Mouse (Mus musculus) MEL (cell line): ENCODE measurements around the gene Srp14. TPM values are rescaled to one million over a fixed set of nuclear protein-coding genes. Genes with fewer than 3 reads are reported as not detected.

Experiments used
- DNase-seq: peaks from one replicate; pipeline ENCODE4 v3.0.0; 2011; ENCODE audit warnings: low read depth, low spot score
- H3K27ac ChIP-seq: 2 replicates; pipeline ENCODE4 v1.5.1; 2012; ENCODE audit warnings: low read depth, mild to moderate bottlenecking, control low read depth, low read length, moderate library complexity; ENCODE audit not compliant: control insufficient read depth
- H3K27me3 ChIP-seq, 2 experiments: fragments of 150-350 bp in 1 of 2; sonication (generic) in 1 of 2; 2 replicates each; pipeline ENCODE4 v1.6.1; 2012; ENCODE audit warnings: low read length in 2 of 2, mild to moderate bottlenecking in 2 of 2, improper control_type of control experiment in 1 of 2, moderate library complexity in 1 of 2; ENCODE audit not compliant: insufficient read depth in 2 of 2, control insufficient read depth in 1 of 2
- H3K36me3 ChIP-seq, 2 experiments: 2 replicates each; pipeline ENCODE4 v1.6.1; 2012 to 2014; ENCODE audit warnings: low read length in 2 of 2, improper control_type of control experiment in 1 of 2, inconsistent platforms in 1 of 2, mild to moderate bottlenecking in 1 of 2; ENCODE audit not compliant: insufficient read depth in 2 of 2, control insufficient read depth in 1 of 2
- H3K4me1 ChIP-seq, 2 experiments: fragments of 150-350 bp in 1 of 2; sonication (generic) in 1 of 2; 2 replicates each; pipeline ENCODE4 v1.6.1; 2012; ENCODE audit warnings: low read length in 2 of 2, improper control_type of control experiment in 1 of 2, mild to moderate bottlenecking in 1 of 2; ENCODE audit not compliant: insufficient read depth in 2 of 2, control insufficient read depth in 1 of 2
- H3K4me3 ChIP-seq, 2 experiments: fragments of 150-350 bp in 1 of 2; sonication (generic) in 1 of 2; 2 replicates each; pipeline ENCODE4 v1.5.1; 2012; ENCODE audit warnings: low read depth in 2 of 2, low read length in 2 of 2, mild to moderate bottlenecking in 2 of 2, moderate library complexity in 2 of 2, control low read depth in 1 of 2, improper control_type of control experiment in 1 of 2; ENCODE audit not compliant: control insufficient read depth in 1 of 2, insufficient read depth in 1 of 2
- H3K79me2 ChIP-seq: 2 replicates; pipeline ENCODE4 v1.6.1; 2012; ENCODE audit warnings: mild to moderate bottlenecking, low read length, moderate library complexity; ENCODE audit not compliant: control insufficient read depth, poor library complexity, insufficient read depth
- H3K9ac ChIP-seq: 2 replicates; pipeline ENCODE4 v1.6.1; 2012; ENCODE audit warnings: low read depth, mild to moderate bottlenecking, control low read depth, low read length, moderate library complexity; ENCODE audit not compliant: control insufficient read depth, poor library complexity, severe bottlenecking
- H3K9me3 ChIP-seq: fragments of 150-350 bp; sonication (generic); replicated peaks from 2 replicates; pipeline ENCODE4 v1.6.1; 2012; ENCODE audit warnings: mild to moderate bottlenecking, low read length, improper control_type of control experiment, moderate library complexity; ENCODE audit not compliant: insufficient read depth
- BHLHE40 ChIP-seq: IDR thresholded peaks from 2 replicates; pipeline ENCODE4 v1.6.1; 2012; ENCODE audit warnings: low read depth, mild to moderate bottlenecking, inconsistent platforms, low read length, improper control_type of control experiment, borderline replicate concordance
- CHD1 ChIP-seq: IDR thresholded peaks from 2 replicates; pipeline ENCODE4 v1.6.1; 2012; ENCODE audit warnings: low read depth, mild to moderate bottlenecking, inconsistent platforms, low read length, improper control_type of control experiment
- CHD2 ChIP-seq: IDR thresholded peaks from 2 replicates; pipeline ENCODE4 v1.6.1; 2011; ENCODE audit warnings: low read length, improper control_type of control experiment
- CTCF ChIP-seq, 3 experiments: IDR thresholded peaks in 2 of 3; conservative IDR thresholded peaks in 1 of 3; 2 replicates each; pipeline ENCODE4 v1.5.1; 2011 to 2012; ENCODE audit warnings: low read length in 3 of 3, low read depth in 2 of 3, mild to moderate bottlenecking in 2 of 3, improper control_type of control experiment in 1 of 3, inconsistent platforms in 1 of 3, mixed read lengths in 1 of 3, moderate library complexity in 1 of 3; ENCODE audit not compliant: control insufficient read depth in 1 of 3, insufficient read depth in 1 of 3, poor library complexity in 1 of 3, severe bottlenecking in 1 of 3
- ELF1 ChIP-seq: IDR thresholded peaks from 2 replicates; pipeline ENCODE4 v1.6.1; 2014; ENCODE audit warnings: low read depth, mild to moderate bottlenecking, inconsistent platforms, low read length, improper control_type of control experiment, moderate library complexity
- EP300 ChIP-seq, 2 experiments: IDR thresholded peaks; 2 replicates each; pipeline ENCODE4 v1.6.1; 2011; ENCODE audit warnings: improper control_type of control experiment in 2 of 2, low read length in 2 of 2, low read depth in 1 of 2, mild to moderate bottlenecking in 1 of 2
- ETS1 ChIP-seq: IDR thresholded peaks from 2 replicates; pipeline ENCODE4 v1.6.1; 2012; ENCODE audit warnings: low read depth, mild to moderate bottlenecking, inconsistent platforms, low read length, improper control_type of control experiment, moderate library complexity
- GABPA ChIP-seq: IDR thresholded peaks from 2 replicates; pipeline ENCODE4 v1.6.1; 2012; ENCODE audit warnings: low read depth, mild to moderate bottlenecking, inconsistent platforms, low read length, improper control_type of control experiment, moderate library complexity
- GATA1 ChIP-seq: IDR thresholded peaks from 2 replicates; pipeline ENCODE4 v1.6.1; 2011; ENCODE audit warnings: low read depth, low read length, improper control_type of control experiment
- HCFC1 ChIP-seq: IDR thresholded peaks from 2 replicates; pipeline ENCODE4 v1.6.1; 2012; ENCODE audit warnings: low read depth, mild to moderate bottlenecking, inconsistent platforms, low read length, improper control_type of control experiment, moderate library complexity
- JUND ChIP-seq: IDR thresholded peaks from 2 replicates; pipeline ENCODE4 v1.6.1; 2011; ENCODE audit warnings: low read depth, mild to moderate bottlenecking, improper control_type of control experiment, low read length
- KAT2A ChIP-seq: conservative IDR thresholded peaks from 2 replicates; pipeline ENCODE4 v1.6.1; 2012; ENCODE audit warnings: low read depth, low read length, improper control_type of control experiment, inconsistent platforms
- MAFK ChIP-seq: IDR thresholded peaks from 2 replicates; pipeline ENCODE4 v1.6.1; 2011; ENCODE audit warnings: low read depth, mild to moderate bottlenecking, low read length, improper control_type of control experiment, borderline replicate concordance
- MAZ ChIP-seq: IDR thresholded peaks from 2 replicates; pipeline ENCODE4 v1.6.1; 2012; ENCODE audit warnings: low read depth, mild to moderate bottlenecking, inconsistent platforms, low read length, improper control_type of control experiment
- MXI1 ChIP-seq: IDR thresholded peaks from 2 replicates; pipeline ENCODE4 v1.6.1; 2011; ENCODE audit warnings: mild to moderate bottlenecking, low read depth, low read length, improper control_type of control experiment
- NELFE ChIP-seq: IDR thresholded peaks from 2 replicates; pipeline ENCODE4 v1.6.1; 2011; ENCODE audit warnings: low read depth, low read length, improper control_type of control experiment
- NRF1 ChIP-seq: IDR thresholded peaks from 2 replicates; pipeline ENCODE4 v1.6.1; 2014; ENCODE audit warnings: low read depth, mild to moderate bottlenecking, inconsistent platforms, low read length, improper control_type of control experiment, moderate library complexity; ENCODE audit not compliant: poor library complexity, insufficient read depth, severe bottlenecking
- POLR2A ChIP-seq, 2 experiments: IDR thresholded peaks; 2 replicates each; pipeline ENCODE4 v1.6.1; 2011 to 2012; ENCODE audit warnings: low read length in 2 of 2, mild to moderate bottlenecking in 2 of 2, control low read depth in 1 of 2, improper control_type of control experiment in 1 of 2, low read depth in 1 of 2, moderate library complexity in 1 of 2; ENCODE audit not compliant: control insufficient read depth in 1 of 2, insufficient read depth in 1 of 2, poor library complexity in 1 of 2
- POLR2AphosphoS2 ChIP-seq: IDR thresholded peaks from 2 replicates; pipeline ENCODE4 v1.6.1; 2011; ENCODE audit warnings: low read length, improper control_type of control experiment
- RAD21 ChIP-seq: IDR thresholded peaks from 2 replicates; pipeline ENCODE4 v1.6.1; 2011; ENCODE audit warnings: mild to moderate bottlenecking, low read depth, low read length, improper control_type of control experiment
- RCOR1 ChIP-seq: IDR thresholded peaks from 2 replicates; pipeline ENCODE4 v1.6.1; 2012; ENCODE audit warnings: low read depth, mild to moderate bottlenecking, inconsistent platforms, low read length, improper control_type of control experiment
- SIN3A ChIP-seq: IDR thresholded peaks from 2 replicates; pipeline ENCODE4 v1.6.1; 2012; ENCODE audit warnings: low read length, improper control_type of control experiment, inconsistent platforms
- TBP ChIP-seq: IDR thresholded peaks from 2 replicates; pipeline ENCODE4 v1.8.0; 2011; ENCODE audit warnings: low read depth, low read length, improper control_type of control experiment
- TCF12 ChIP-seq: IDR thresholded peaks from 2 replicates; pipeline ENCODE4 v1.6.1; 2014; ENCODE audit warnings: low read depth, mild to moderate bottlenecking, inconsistent platforms, low read length, improper control_type of control experiment, moderate library complexity
- UBTF ChIP-seq: IDR thresholded peaks from 2 replicates; pipeline ENCODE4 v1.6.1; 2012; ENCODE audit warnings: low read depth, mild to moderate bottlenecking, inconsistent platforms, low read length, improper control_type of control experiment, moderate library complexity, borderline replicate concordance; ENCODE audit not compliant: insufficient read depth
- USF1 ChIP-seq: IDR thresholded peaks from 2 replicates; pipeline ENCODE4 v1.6.1; 2014; ENCODE audit warnings: low read depth, mild to moderate bottlenecking, inconsistent platforms, low read length, improper control_type of control experiment, moderate library complexity
- USF2 ChIP-seq, 2 experiments: IDR thresholded peaks; 2 replicates each; pipeline ENCODE4 v1.6.1; 2011 to 2012; ENCODE audit warnings: improper control_type of control experiment in 2 of 2, low read length in 2 of 2, borderline replicate concordance in 1 of 2, inconsistent platforms in 1 of 2, low read depth in 1 of 2, mild to moderate bottlenecking in 1 of 2; ENCODE audit not compliant: insufficient read depth in 1 of 2
- ZMIZ1 ChIP-seq: IDR thresholded peaks from 2 replicates; pipeline ENCODE4 v1.6.1; 2012; ENCODE audit warnings: low read depth, mild to moderate bottlenecking, inconsistent platforms, low read length, improper control_type of control experiment, moderate library complexity
- ZNF384 ChIP-seq: IDR thresholded peaks from 2 replicates; pipeline ENCODE4 v1.6.1; 2012; ENCODE audit warnings: low read depth, mild to moderate bottlenecking, inconsistent platforms, low read length, improper control_type of control experiment
- polyA plus RNA-seq, 2 experiments: library from polyadenylated mRNA; stranded (reverse) in 1 of 2; unstranded in 1 of 2; fragments of >175 nt in 1 of 2; fragments of >200 nt in 1 of 2; gene quantifications; 2 replicates each; pipeline versions ENCODE4 v1.2.1 to v1.2.4; 2012; ENCODE audit warnings: low replicate concordance in 2 of 2, low read depth in 1 of 2; ENCODE audit not compliant: insufficient read length in 2 of 2, insufficient read depth in 1 of 2, missing spikeins in 1 of 2
- total RNA-seq: library from RNA; depleted of rRNA; stranded (reverse); fragments of 300-350 nt; gene quantifications from 2 replicates; pipeline ENCODE4 v1.2.3, GENCODE M21; 2012; rRNA removed

The Srp14 gene
- total RNA-seq = 231 and 235 TPM in 2 replicates
- polyA plus RNA-seq = 100 to 1,000 TPM in 1 of 2 experiments, not detected in 1; 272 TPM

DNA sequence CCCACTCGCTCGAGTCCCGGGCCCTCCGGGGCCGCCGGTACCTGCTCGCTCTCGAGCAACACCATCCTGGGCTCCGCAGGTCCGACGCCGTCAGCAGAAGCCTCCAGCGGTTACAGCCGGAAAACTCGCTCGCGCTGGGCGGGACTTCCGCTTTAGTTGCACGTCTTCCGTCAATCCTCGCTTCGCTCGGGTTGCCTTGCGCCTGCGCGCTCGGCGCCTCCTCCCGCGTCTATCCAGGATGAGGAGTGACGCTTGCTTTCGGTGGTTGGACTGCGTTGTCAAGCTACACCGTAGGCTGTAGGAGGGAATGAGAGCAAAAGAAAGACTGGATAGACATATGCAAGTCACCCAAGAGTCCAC is at the start of gene Srp14:
Srp14 (minus strand) TSS at position 162 of the 360 bp plus-strand sequence.
- Histone ChIP-seq H3K27me3 (no peaks in the 10 kb centered on the region), H3K27ac (peak within 1 kb of the TSS; percentile 74)
- TF ChIP-seq HCFC1 = peak; percentile 82
- TF ChIP-seq MXI1 = peak; percentile 76
- peak; percentile 84 to 91 for TF ChIP-seq POLR2A (IDR thresholded peaks at IDR 0.05; ENCODE audit: control insufficient read depth in 1 of 2, insufficient read depth in 1 of 2, low read depth in 1 of 2, low read length in 2 of 2, poor library complexity in 1 of 2)
- no peak for TF ChIP-seq RAD21
- peak; percentile 86 for TF ChIP-seq POLR2AphosphoS2
- TF ChIP-seq USF2 (IDR thresholded peaks at IDR 0.05; ENCODE audit: borderline replicate concordance in 1 of 2, insufficient read depth in 1 of 2, low read depth in 1 of 2, low read length in 2 of 2) = no peak
- no peak for TF ChIP-seq MAZ
- no peak for TF ChIP-seq RCOR1
- TF ChIP-seq TBP = peak; percentile 29; the same call in 1 of the 2 replicates
- TF ChIP-seq MAFK = no peak
- TF ChIP-seq BHLHE40 = no peak
- no peak for TF ChIP-seq GATA1
- no peak for TF ChIP-seq USF1
- peak; percentile 52 for TF ChIP-seq TCF12
- peak; percentile 80 for TF ChIP-seq ELF1
- TF ChIP-seq ETS1 = no peak
- peak; percentile 88 for TF ChIP-seq ZMIZ1
- TF ChIP-seq SIN3A = peak; percentile 74
- peak; percentile 91 for TF ChIP-seq NELFE
- TF ChIP-seq GABPA = no peak
- peak; percentile 81 for TF ChIP-seq NRF1

DNA sequence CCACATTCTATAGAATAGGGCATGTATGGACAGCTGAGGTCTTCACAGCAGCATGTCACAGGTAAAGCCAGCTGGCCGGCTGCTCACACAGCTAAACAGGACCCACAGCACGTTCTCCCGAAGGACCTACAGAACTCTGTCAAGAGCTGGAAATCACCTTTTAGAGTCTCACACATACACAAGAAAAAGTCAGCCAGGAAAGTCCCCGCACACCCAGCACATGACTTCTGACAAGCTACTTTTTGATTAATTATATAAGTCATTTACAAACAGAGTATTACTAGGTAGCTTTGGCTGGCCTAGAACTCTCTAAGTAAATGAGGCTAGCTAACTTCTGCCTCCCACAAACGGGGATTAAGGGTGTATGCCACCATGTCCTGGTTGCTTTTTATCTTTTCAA is 47.0 kb upstream of the Srp14 start:
- no peaks in the 10 kb centered on the region for H3K79me2 ChIP-seq
- TF ChIP-seq CHD2 = no peak
- no peak for TF ChIP-seq USF2 (IDR thresholded peaks at IDR 0.05; ENCODE audit: borderline replicate concordance in 1 of 2, insufficient read depth in 1 of 2, low read depth in 1 of 2, low read length in 2 of 2)
- no peak for TF ChIP-seq POLR2A (IDR thresholded peaks at IDR 0.05; ENCODE audit: control insufficient read depth in 1 of 2, insufficient read depth in 1 of 2, low read depth in 1 of 2, low read length in 2 of 2, poor library complexity in 1 of 2)
- no peak for TF ChIP-seq UBTF
- TF ChIP-seq ZNF384 = no peak
- TF ChIP-seq GABPA = no peak
- TF ChIP-seq MAZ = no peak
- no peak for TF ChIP-seq EP300 (IDR thresholded peaks at IDR 0.05; ENCODE audit: low read depth in 1 of 2, low read length in 2 of 2)
- no peak for TF ChIP-seq CTCF (IDR thresholded peaks at IDR 0.05 in 2 of 3, conservative IDR thresholded peaks at IDR 0.05 in 1 of 3; ENCODE audit: control insufficient read depth in 1 of 3, insufficient read depth in 1 of 3, low read depth in 2 of 3, low read length in 3 of 3, poor library complexity in 1 of 3, severe bottlenecking in 1 of 3)
- TF ChIP-seq KAT2A = no peak
- no peak for TF ChIP-seq MAFK
- no peak for TF ChIP-seq GATA1
- no peak for TF ChIP-seq HCFC1
- TF ChIP-seq CHD1 = no peak
- TF ChIP-seq JUND = no peak
- TF ChIP-seq BHLHE40 = no peak
- TF ChIP-seq SIN3A = no peak
- TF ChIP-seq, all 39 proteins: peak for 0
- Histone ChIP-seq H3K4me1 (peaks cover 0 to 7% of the 10 kb centered on the region in 2 experiments; a peak in 2 of 4 replicates), H3K9me3 (no peaks in the 10 kb centered on the region), H3K36me3 (no peaks in the 10 kb centered on the region; a peak in 1 of 4 replicates), H3K27ac (no peak overlapping the region), H3K9ac (no peak overlapping the region), H3K4me3 (no peak overlapping the region), H3K27me3 (peaks cover 3 to 4% of the 10 kb centered on the region in 2 experiments; a peak in 3 of 4 replicates)
- no peak for DNase-seq

More for the DNA sequence above, at the start of gene Srp14:
- peak; percentile 97 for DNase-seq
- Histone ChIP-seq H3K9ac (peak within 1 kb of the TSS; percentile 95), H3K4me3 (peak within 1 kb of the TSS; percentile 78 to 88), H3K9me3 (no peaks in the 10 kb centered on the region), H3K4me1 (peaks cover 3 to 13% of the 10 kb centered on the region in 2 experiments), H3K36me3 (peaks cover 5 to 16% of the 10 kb centered on the region in 2 experiments), H3K79me2 (peaks cover 18% of the 10 kb centered on the region)
